Mouse (Mus musculus) hindbrain, embryonic 11.5 days (tissue): ENCODE results near the gene Mrm3. TPM values are rescaled to one million over a fixed set of nuclear protein-coding genes. Genes with fewer than 3 reads are reported as not detected.

ENCODE experiments used
- ATAC-seq: fragments of 200-750 bp; cut with Nextera tagmentation; 2 replicates; pipeline ENCODE4 v1.8.0; 2017; ENCODE audit warnings: mild to moderate bottlenecking, moderate TSS enrichment, moderate library complexity; ENCODE audit not compliant: low FRiP score
- DNase-seq: peaks from one replicate; pipeline ENCODE4 v3.0.0-alpha.2; 2015; ENCODE audit warnings: low spot score
- H3K27ac ChIP-seq: fragments of 300-500 bp; sonication (generic); 2 replicates; pipeline ENCODE4 v1.5.1; 2014; ENCODE audit warnings: mild to moderate bottlenecking, low read depth, low read length
- H3K27me3 ChIP-seq: fragments of 300-500 bp; sonication (generic); 2 replicates; pipeline ENCODE4 v1.6.1; 2014; ENCODE audit warnings: mild to moderate bottlenecking, low read length, moderate library complexity, mixed read lengths; ENCODE audit not compliant: control insufficient read depth, insufficient read depth
- H3K36me3 ChIP-seq: fragments of 300-500 bp; sonication (generic); 2 replicates; pipeline ENCODE4 v1.6.1; 2014; ENCODE audit warnings: mild to moderate bottlenecking, low read length, moderate library complexity, mixed read lengths; ENCODE audit not compliant: control insufficient read depth, insufficient read depth
- H3K4me1 ChIP-seq: fragments of 300-500 bp; sonication (generic); replicated peaks from 2 replicates; pipeline ENCODE4 v1.6.1; 2014; ENCODE audit warnings: low read length, mixed read lengths; ENCODE audit not compliant: control insufficient read depth, insufficient read depth
- H3K4me2 ChIP-seq: fragments of 300-500 bp; sonication (generic); replicated peaks from 2 replicates; pipeline ENCODE4 v1.6.1; 2014; ENCODE audit warnings: mild to moderate bottlenecking, low read depth, low read length
- H3K4me3 ChIP-seq: fragments of 300-500 bp; sonication (generic); 2 replicates; pipeline ENCODE4 v1.5.1; 2014; ENCODE audit warnings: low read depth, low read length
- H3K9ac ChIP-seq: fragments of 300-500 bp; sonication (generic); 2 replicates; pipeline ENCODE4 v1.6.1; 2014; ENCODE audit warnings: low read depth, low read length
- H3K9me3 ChIP-seq: fragments of 300-500 bp; sonication (generic); 2 replicates; pipeline ENCODE4 v1.6.1; 2016; ENCODE audit warnings: low read length; ENCODE audit not compliant: control insufficient read depth
- WGBS: fragments of 180-500 bp; shearing (Covaris S2); extraction: QIAGEN DNeasy Blood & Tissue Kit; methylation state at CpG from one replicate; pipeline ENCODE4 v1.1.7; 2014; 5-methylcytosine and 5-hydroxymethylcytosine counted together
- polyA plus RNA-seq: library from polyadenylated mRNA; unstranded; fragments of >200 nt; fragmentation: Nextera tagmentation; extraction: Ambion mirVana; gene quantifications from 2 replicates; pipeline ENCODE4 v1.2.1, GENCODE M21; 2014

The Mrm3 gene
- polyA plus RNA-seq, 1 experiment from 2014 or later = 21.9 TPM

DNA sequence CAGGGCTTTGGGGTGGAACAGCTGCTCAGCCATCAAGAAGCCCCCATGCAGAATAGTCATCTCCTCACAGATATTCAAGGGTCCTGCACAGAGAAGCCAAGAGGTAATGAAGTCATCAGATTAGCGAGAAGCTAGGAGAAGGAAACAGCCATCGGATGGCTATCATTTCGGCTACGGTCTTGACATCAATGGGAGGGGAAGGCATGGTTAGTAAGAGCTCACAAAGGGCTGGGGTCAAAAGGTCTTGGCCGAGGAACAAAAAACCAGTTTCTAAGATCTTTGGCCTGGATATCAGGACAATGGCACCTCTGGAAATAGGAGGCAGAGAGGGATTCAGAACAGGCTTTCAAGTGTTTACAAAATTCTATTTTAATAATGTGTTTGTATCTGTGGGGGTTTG is 29.7 kb upstream of the Mrm3 start:
- Histone ChIP-seq H3K36me3 (peaks cover 8% of the 10 kb centered on the region; the same call in 1 of the 2 replicates), H3K27me3 (no peaks in the 10 kb centered on the region), H3K27ac (no peak overlapping the region), H3K4me3 (no peak overlapping the region), H3K4me1 (no peaks in the 10 kb centered on the region; the same call in 1 of the 2 replicates), H3K9ac (no peak overlapping the region), H3K9me3 (no peaks in the 10 kb centered on the region), H3K4me2 (no peak overlapping the region)
- DNase-seq = no peak
- WGBS = 23% methylated on average over 5 of the region's 5 CpGs
- no peak for ATAC-seq

DNA sequence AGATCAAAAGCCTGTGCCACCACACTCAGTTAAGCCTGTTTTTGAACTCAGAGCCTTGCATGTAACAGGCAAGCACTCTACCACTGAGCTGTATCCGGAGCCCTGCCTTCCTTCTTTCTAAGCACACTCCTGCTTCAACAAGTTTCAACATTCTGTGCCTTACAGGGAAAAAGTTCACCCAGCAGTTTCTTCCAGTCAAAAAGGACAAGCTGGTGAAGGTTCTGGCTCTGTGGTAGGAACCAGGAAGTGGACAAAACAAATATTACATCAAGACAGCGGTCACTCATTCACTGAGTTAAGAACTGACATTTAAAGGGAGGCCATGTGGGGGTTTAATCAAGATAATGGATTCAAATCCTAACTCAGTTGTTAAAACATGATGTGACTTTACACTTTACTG is 28.5 kb upstream of the Mrm3 start:
- 90% methylated on average over 2 of the region's 2 CpGs for WGBS
- Histone ChIP-seq H3K36me3 (peaks cover 8% of the 10 kb centered on the region; the same call in 1 of the 2 replicates), H3K9ac (no peak overlapping the region), H3K4me3 (no peak overlapping the region), H3K27ac (no peak overlapping the region), H3K9me3 (no peaks in the 10 kb centered on the region), H3K27me3 (no peaks in the 10 kb centered on the region), H3K4me2 (no peak overlapping the region), H3K4me1 (no peaks in the 10 kb centered on the region; the same call in 1 of the 2 replicates)
- ATAC-seq (no peak), DNase-seq (no peak)

DNA sequence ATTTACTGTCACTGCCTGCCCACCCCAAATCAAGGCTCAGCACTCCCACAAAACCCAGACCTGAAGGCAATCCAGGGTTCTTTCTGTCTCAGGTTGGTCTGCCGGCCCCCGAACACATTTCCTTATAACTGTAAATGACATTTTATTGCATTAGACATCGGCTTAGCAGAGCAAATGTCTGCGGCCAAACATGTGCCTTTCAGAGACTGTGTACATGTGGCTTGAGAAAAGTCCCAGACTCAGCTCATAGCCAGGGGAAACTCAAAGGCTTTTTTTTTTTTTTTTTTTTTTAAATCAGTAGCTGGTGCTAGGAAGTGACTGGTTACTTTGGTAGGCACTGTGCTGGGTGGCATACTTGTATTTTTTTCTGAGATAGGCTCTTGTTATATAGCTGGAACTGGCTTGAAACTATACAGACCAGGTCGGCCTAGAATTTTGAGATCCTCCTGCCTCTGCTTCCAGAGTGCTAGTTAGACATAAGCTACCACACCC is 27.4 kb upstream of the Mrm3 start:
- Histone ChIP-seq H3K4me1 (no peaks in the 10 kb centered on the region; the same call in 1 of the 2 replicates), H3K27ac (no peak overlapping the region), H3K9me3 (no peaks in the 10 kb centered on the region), H3K4me3 (peak overlapping the region; percentile 70), H3K4me2 (peak overlapping the region; percentile 55; the same call in 1 of the 2 replicates), H3K9ac (no peak overlapping the region; the same call in 1 of the 2 replicates), H3K36me3 (peaks cover 11% of the 10 kb centered on the region; the same call in 1 of the 2 replicates), H3K27me3 (no peaks in the 10 kb centered on the region)
- ATAC-seq (no peak), DNase-seq (no peak)
- WGBS = 95% methylated on average over 5 of the region's 5 CpGs

DNA sequence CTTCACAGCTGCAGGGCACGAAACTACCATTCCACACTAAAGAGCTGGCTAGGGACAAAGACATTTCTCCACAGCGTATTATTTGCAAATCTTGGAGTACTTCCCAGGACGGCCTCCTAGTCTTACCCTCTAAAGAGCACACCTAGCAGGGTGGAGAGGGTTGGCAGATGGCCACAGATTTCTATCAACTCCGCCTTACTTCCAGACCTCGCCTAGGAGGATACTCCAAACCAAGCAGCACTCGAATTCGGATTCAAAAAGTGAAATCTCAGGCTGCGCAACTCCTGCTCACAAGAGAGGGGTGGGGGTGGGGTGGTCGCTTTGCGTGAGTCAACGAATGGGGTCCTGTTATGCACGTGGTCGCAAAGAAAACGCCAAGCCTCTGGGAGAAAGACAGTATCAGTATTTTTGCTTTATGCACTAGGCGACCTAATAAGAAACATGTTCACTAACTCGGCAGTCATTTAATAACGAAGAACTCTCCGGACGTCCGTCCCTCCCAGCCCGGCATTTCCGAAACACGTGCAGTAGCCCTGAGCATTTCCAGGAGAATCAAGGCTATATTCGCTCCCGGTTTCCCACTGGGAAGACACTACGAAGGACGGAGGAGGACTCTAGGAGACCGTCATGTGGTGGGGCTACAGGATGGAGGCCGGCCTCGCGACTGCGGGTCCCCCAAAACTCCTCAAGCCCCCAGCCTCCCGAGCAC is 26.7 kb upstream of the Mrm3 start:
- peak; percentile 57; the same call in 1 of the 2 replicates for ATAC-seq
- DNase-seq = peak; percentile 68
- WGBS = 5% methylated on average over 33 of the region's 33 CpGs
- peak overlapping the region; percentile 70 for H3K4me3 ChIP-seq
- H3K4me1 ChIP-seq = no peaks in the 10 kb centered on the region; the same call in 1 of the 2 replicates
- H3K4me2 ChIP-seq = peak overlapping the region; percentile 55
- H3K9me3 ChIP-seq = no peaks in the 10 kb centered on the region
- H3K36me3 ChIP-seq = peaks cover 11% of the 10 kb centered on the region; the same call in 1 of the 2 replicates
- no peaks in the 10 kb centered on the region for H3K27me3 ChIP-seq
- peak overlapping the region; percentile 82 for H3K9ac ChIP-seq
- peak overlapping the region; percentile 60 for H3K27ac ChIP-seq

DNA sequence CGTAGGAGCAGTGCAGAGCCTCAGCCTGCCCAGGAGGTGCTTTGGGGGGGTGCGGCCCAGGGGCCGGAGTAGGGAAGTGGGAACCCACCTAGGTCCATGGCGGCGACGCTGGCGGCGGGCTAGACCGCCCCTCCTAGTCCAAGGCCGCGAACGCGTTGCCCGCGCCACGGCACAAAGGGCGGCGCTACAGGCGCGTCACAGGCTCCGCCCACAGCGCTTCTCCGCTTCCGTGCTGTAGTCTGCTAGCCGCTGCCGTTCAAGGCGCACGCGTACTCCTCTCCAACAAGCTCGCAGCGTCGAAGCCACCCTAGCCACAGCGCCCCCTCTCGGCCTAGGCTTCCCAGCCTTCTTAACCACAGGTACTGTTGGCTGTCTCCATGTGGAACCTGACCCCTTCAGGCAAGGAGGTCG is 26.1 kb upstream of the Mrm3 start, which contains the start of the genes Dbil5 and Gemin4:
TSS of gene Dbil5 (plus strand) at position 219 of the 411 bp plus-strand sequence.
TSS of gene Gemin4 (minus strand) at position 275 of the 411 bp plus-strand sequence.
- DNase-seq = peak; percentile 99
- peak within 1 kb of the TSS; percentile 55 for H3K4me2 ChIP-seq
- peak within 1 kb of the TSS; percentile 82 for H3K9ac ChIP-seq
- H3K27me3 ChIP-seq = no peaks in the 10 kb centered on the region
- ATAC-seq = peak; percentile 96
- H3K4me1 ChIP-seq = no peaks in the 10 kb centered on the region; the same call in 1 of the 2 replicates
- WGBS = 1% methylated on average over 35 of the region's 35 CpGs
- H3K27ac ChIP-seq = peak within 1 kb of the TSS; percentile 60
- peak within 1 kb of the TSS; percentile 70 for H3K4me3 ChIP-seq
- H3K9me3 ChIP-seq = no peaks in the 10 kb centered on the region
- H3K36me3 ChIP-seq = peaks cover 11% of the 10 kb centered on the region; the same call in 1 of the 2 replicates

DNA sequence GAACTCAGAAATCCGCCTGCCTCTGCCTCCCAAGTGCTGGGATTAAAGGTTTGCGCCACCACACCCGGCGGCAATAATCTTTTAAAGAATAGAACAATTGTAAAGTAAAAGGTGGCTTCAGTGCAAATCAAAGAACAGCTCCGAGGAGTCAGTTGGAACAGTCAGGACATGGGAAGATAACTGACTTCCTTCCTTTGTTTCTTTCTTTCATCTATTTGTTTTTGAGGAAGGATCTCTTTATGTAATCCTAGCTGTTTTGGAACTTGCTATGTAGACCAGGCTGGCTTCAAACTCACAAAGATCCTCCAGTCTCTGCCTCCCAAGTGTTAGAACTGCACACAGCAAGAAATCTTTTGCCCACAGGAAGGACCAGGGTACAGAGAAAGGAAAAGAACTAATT is 18.9 kb upstream of the Mrm3 start:
- Histone ChIP-seq H3K4me3 (no peak overlapping the region), H3K9me3 (no peaks in the 10 kb centered on the region), H3K27ac (no peak overlapping the region), H3K4me2 (no peak overlapping the region), H3K27me3 (no peaks in the 10 kb centered on the region), H3K9ac (no peak overlapping the region), H3K36me3 (0 out of 2 replicates have a peak, but pooled peaks cover 3% of the 10 kb centered on the region), H3K4me1 (no peaks in the 10 kb centered on the region)
- DNase-seq (no peak), ATAC-seq (no peak)
- 95% methylated on average over 5 of the region's 5 CpGs for WGBS

DNA sequence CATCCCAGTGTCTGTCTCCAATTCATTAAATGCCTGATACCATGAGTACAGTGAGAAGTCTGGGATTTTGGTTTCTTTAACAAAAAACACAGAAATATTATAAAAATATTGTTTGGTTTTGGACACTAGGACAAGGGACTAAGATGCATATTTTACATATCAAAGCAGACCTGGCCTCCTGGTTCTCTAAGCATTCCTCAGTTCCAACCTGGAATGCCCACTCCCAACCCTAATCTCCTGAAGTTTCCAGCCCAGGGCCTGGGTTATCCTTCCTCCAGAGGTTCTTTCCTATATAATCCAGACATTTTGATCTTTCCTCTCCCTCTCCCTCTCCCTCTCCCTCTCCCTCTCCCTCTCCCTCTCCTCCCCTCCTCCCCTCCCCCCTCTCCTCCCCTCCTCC is 18.5 kb upstream of the Mrm3 start:
- H3K36me3 ChIP-seq = 0 out of 2 replicates have a peak, but pooled peaks cover 3% of the 10 kb centered on the region
- DNase-seq = no peak

DNA sequence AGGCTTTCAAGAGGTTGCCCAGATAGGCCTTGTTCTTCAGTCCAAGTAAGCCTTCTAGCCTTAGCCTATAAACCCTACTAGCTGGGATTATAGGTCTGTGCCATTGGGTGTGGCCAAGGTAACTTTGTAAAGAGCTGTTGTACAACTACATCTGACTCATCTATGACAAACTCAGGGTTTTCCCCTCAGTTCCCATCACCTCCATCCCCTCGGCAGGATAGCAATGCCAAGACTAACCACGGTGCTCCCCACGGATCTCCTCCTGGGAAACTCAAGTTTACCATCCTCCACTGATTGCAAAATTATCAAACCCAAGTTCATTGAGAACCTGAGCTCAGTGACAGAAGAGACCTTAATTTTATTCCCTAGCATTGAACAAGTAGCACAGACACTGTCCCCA is 7.4 kb upstream of the Mrm3 start:
- DNase-seq = no peak
- Histone ChIP-seq H3K4me2 (no peak overlapping the region), H3K9ac (no peak overlapping the region), H3K4me3 (no peak overlapping the region), H3K27me3 (no peaks in the 10 kb centered on the region), H3K36me3 (no peaks in the 10 kb centered on the region), H3K4me1 (no peaks in the 10 kb centered on the region), H3K27ac (no peak overlapping the region), H3K9me3 (no peaks in the 10 kb centered on the region)
- ATAC-seq = no peak
- WGBS = 95% methylated on average over 3 of the region's 3 CpGs

More for the DNA sequence above, 18.5 kb upstream of the Mrm3 start:
- H3K27ac ChIP-seq = no peak overlapping the region
- no peak overlapping the region for H3K4me3 ChIP-seq
- H3K27me3 ChIP-seq = no peaks in the 10 kb centered on the region
- H3K4me2 ChIP-seq = no peak overlapping the region
- no peak for ATAC-seq
- no peak overlapping the region for H3K9ac ChIP-seq
- H3K4me1 ChIP-seq = no peaks in the 10 kb centered on the region
- no peaks in the 10 kb centered on the region for H3K9me3 ChIP-seq
